Mouse (Mus musculus) layer of hippocampus, adult 9-10 months (tissue): Measurements from ENCODE around the gene Nolc1.
"Not testable (repeated sequence)": the region's sequence is repeated elsewhere in the genome, so short reads cannot be mapped to it uniquely, and the experiment has no call there.

Experiments used
- DNase-seq: peaks from one replicate; pipeline ENCODE4 v3.0.0; 2022; ENCODE audit warnings: low spot score

Nolc1 gene

DNA sequence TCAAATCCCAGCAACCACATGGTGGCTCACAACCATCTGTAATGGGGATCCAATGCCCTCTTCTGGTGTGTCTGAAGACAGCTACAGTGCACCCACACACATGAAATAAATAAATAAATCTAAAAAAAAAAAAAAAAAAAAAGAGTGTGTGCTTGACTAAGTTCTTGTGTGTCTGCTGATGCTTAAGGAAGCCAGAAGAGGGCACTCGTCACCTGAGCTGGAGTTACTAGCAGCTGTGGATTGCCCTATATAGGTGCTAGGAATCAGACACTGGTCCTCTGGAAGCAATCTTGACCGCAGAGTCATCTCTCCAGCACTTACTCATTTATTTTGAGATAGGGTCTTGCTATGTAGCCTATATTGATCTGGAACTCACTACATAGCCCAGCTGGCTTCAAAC lies 18.5 kb downstream of the Nolc1 start:
- DNase-seq: no peak

DNA sequence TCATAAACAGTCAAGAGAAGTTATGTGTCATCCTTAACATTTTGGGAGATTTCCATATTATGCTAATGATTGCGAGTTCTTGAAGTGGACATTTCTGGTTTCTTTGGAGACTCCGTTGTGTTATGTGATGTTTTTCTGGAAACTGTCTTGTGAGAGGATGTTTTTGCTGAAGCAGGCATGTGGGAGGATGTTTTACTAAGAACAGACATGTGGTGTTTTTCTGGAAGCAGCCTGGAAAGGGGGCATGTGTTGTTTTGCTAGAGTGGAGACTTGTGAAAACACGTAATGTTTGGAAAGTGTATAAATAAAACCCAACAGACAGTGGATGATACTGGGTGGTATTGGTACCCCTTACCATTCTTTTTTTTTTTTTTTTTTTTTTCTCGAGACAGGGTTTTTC lies 19.6 kb downstream of the Nolc1 start:
- no peak for DNase-seq

DNA sequence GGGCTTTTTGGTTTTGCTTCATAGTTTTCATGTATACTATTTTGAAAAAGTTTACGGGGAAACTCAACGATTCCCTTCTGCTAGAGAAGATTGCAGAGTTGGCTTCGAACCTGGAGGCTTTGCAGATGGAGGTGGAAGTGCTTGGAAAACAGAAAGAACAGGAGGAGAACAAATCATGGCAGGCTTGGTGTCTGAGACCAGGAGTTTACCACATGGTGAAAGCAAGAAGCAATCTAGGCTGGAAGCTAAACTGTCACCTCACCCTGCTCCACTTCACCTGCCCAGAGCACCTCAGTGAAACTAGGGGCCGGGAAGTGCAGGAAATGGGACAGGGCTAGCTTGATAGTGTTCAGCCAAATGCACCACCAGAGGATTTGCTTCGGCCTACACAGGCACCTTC lies 20.7 kb downstream of the Nolc1 start:
- no peak for DNase-seq

DNA sequence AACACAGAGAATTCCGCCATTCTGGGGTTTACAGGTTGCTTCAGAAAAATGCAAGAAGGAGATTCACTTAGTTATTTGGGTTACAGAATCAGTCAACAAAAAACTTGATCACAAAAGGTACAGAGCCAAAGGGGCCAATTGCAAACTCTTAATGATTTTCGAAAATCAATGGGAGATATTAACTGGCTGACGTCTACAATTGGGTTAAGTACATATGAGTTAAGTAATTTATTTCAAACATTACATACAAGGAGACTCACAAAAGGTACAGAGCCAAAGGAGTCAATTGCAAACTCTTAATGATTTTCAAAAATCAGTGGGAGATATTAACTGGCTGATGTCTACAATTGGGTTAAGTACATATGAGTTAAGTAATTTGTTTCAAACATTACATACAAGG lies 23.9 kb downstream of the Nolc1 start:
- DNase-seq: no peak

DNA sequence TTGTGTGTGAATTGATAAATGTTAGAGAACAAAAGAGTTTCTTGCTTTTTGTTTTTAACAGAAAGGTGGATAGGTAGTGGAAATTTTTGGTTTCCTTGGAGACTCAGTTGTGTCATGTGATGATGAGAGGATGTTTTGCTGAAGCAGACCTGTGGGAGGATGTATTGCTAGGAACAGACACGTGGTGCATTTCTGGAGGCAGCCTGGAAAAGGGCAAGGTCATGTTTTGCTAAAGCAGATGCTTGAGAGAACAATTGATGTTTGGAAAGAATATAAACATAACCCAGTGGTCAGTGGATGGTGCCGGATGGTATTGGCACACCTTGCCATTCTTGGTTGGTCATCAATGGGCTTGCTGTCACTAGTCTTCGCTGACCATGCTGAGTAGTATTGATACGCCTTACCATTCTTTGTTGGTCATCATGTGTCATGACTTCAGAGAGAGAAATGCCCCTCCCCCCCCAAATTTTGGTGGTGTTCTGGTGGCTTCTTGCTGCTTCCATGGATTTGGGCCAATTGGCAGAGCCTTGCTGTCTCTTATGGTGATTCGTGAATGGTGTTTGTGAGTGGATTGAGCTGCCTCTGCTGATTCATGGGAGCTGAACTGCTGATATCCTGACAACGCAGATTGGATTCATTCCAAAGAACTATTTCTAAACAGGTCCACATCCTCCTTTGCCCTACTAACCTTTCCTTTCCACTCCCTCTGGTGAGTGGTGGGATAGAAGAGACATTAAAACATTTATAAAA lies 27.9 kb downstream of the Nolc1 start:
- no peak for DNase-seq

DNA sequence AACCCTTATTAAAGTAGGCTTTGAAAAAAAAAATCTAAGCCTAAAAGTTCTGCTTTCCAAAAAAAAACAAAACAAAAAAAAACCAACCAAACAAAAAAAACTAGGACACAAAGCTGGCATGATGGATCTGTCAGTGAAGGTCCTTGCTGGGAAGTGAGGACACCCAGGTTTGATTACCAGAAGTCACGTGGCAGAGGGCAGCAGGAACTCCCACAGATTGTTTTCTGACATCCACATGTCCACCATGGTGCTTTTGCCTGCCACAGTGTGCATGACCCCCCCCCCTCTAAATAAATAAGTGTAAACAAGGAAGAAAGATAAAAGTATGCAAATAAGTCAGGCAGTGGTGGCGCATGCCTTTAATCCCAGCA lies 28.5 kb downstream of the Nolc1 start:
- DNase-seq: no peak

DNA sequence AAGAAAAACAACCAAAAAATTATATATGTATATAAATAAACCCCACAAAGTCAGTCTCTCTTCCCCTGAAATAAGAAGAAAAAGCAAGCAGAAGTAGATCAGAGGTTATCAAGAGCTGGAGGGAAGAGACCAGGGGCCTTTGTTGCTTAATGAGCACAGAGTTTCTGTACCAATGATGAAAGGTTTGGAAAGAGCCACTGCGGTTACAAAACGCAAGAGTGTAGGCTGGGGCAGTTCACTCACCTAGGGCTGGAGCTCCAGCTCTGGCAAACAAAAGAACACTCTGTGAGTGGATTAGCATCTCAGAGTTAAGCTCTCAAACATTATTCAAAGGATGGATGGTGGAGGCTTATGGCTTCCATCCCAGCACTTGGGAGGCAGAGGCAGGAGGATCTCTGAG lies 34.6 kb downstream of the Nolc1 start:
- no peak for DNase-seq

DNA sequence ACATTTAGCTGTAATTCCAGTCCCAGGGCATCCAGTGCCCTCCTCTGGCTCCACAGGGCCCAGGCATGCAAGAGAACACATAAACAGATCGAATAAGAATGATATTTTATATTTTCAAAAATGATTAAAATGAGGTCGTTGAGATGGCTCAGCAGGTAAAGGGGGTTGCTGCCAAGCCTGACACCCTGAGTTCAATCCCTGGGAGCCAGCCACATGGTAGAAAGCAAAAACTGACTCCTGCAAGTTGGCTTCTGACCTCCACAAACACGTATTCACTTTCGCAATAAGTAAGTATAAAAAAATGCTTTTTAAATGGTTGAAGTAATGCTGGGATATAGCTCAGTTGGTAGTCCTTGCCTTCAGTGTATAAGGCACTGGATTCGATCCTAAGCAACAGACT lies 35.1 kb downstream of the Nolc1 start:
- no peak for DNase-seq

DNA sequence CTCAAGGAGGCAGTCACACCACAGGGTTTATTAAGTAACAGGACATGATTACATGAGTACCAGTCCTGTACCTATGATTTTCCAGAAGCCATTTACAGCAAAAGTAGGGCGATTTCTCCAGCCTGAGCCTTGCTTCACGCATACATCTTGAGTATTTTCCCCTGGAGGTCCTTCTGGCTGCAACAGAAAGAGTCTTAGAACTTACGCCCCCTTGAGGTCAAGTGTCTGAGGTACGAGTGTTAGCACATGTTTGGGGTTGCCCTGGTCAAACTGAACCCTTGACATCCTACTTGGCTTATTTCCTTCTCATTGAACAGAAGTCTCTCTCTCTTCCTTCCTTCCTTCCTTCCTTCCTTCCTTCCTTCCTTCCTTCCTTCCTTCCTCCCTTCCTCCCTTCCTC lies 39.0 kb downstream of the Nolc1 start:
- no peak for DNase-seq

DNA sequence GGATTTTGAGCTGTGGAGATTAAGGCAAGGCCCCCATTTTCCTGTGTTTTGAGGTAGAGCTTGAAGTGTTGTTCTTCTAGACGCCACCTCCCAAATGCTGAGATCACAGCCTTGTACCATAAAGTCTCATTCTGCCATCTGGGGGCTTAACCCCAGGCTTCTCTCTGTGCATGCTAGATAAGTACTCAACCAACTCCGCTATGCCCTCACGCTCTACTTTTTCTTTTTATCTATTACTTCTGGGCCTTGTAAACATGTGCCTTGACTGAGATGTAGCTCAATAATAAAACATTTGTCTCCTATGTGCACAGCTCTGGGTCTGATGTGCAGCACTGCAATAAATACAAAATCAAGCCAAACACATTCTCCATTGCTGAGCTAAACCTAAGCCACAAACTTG lies 43.8 kb downstream of the Nolc1 start:
- DNase-seq: no peak

DNA sequence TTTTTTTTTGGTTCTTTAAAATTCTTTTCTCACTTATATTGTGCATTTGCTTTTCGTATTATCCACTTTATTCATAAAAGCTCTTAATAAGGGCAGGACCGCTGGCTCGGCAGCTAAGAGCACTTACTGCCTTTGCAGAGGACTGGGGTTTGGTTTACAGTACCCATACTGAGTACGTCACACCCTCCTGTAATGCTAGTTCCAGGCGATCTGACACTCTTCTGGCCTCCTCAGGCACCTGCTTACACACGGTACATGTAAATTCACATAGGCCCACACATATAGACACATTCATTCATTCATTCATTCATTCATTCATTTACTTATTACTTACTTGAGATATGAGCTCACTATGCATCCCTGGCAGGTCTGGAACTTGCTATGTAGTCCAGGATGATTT lies 45.2 kb downstream of the Nolc1 start:
- DNase-seq: no peak

DNA sequence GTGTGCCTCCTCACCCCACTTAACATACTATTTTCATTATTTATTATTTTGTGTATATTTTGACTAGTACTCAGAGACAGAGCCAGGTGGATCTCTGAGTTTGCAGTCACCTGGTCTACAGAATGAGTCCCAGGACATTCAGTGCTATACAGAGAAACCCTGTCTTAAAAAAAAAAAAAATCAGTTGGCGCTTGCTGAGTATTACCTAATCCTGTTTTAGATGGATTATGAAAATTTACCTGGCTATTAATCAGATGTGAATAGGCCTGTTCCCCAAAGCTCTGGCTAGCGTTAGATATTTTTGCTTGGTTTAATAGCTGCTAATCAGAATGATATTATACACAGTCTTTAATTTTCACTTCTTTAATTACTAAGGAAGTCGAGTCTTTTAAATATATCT lies 48.2 kb downstream of the Nolc1 start:
- no peak for DNase-seq

DNA sequence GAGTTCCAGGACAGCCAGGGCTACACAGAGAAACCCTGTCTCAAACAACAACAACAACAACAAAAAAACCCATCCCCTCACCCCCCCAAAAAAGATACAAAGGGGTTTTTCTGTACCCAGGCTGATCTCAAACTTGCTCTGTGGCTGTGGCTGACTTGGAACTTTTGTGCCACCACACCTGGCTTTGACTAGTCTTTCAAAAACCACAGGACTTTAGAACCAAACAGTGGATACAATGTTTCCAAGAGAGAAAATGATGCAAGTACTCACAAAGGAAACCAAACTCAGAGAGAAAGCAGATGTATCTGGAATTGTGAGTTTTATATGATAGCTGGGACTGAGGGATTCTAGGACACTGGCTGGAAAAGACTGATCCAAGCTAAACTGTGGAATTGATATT lies 49.0 kb downstream of the Nolc1 start:
- DNase-seq: no peak

DNA sequence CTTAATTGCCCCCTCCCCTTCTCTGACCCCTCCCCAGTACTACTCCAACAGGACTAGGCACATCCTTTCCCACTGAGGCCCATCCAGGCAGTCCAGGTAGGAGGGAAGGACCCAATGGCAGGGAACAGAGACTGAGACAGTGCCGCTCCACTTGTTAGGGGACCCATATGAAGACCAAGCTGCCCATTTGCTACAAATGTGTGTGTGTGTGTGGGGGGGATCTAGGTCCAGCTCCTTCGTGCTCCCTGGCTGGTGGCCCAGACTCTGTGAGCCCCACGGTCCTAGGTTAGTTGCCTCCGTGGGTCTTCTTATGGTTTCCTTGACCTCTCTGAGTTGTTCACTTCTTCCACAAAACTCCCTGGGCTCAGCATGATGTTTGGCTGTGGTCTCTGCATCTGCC lies 50.6 kb downstream of the Nolc1 start:
- no peak for DNase-seq

DNA sequence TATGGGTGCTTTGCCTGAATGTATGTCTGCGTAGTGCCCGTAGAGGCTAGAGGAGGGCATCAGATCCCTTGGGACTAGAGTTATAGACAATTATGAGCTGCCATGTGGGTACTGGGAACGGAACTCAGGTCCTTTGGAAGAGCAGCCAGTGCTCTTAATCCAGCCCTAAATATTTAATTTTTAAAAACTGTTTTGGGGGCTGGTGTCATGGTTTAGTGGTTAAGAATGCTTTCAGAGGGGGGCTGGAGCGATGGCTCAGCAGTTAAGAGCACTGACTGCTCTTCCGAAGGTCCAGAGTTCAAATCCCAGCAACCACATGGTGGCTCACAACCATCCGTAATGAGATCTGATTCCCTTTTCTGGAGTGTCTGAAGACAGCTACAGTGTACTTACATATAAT lies 54.1 kb downstream of the Nolc1 start:
- not testable (repeated sequence) for DNase-seq

DNA sequence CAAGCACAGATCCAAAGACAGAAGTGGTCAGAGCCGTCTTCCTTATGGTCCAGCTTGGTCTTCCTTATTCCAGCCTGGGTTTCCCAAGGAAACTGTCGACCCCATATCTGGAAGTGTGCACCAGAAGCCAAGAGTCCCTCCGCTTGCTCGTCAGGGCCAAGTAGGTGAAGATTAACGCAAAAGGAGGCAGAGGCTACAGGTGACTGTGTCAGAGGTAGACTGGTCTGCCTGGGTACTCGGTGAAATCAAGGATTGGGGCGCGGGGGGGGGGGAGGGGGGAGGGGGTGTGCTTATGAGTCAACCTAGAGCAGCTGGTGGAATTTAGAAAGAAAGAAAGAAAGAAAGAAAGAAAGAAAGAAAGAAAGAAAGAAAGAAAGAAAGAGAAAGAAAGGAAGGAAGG lies 55.6 kb downstream of the Nolc1 start:
- no peak for DNase-seq

DNA sequence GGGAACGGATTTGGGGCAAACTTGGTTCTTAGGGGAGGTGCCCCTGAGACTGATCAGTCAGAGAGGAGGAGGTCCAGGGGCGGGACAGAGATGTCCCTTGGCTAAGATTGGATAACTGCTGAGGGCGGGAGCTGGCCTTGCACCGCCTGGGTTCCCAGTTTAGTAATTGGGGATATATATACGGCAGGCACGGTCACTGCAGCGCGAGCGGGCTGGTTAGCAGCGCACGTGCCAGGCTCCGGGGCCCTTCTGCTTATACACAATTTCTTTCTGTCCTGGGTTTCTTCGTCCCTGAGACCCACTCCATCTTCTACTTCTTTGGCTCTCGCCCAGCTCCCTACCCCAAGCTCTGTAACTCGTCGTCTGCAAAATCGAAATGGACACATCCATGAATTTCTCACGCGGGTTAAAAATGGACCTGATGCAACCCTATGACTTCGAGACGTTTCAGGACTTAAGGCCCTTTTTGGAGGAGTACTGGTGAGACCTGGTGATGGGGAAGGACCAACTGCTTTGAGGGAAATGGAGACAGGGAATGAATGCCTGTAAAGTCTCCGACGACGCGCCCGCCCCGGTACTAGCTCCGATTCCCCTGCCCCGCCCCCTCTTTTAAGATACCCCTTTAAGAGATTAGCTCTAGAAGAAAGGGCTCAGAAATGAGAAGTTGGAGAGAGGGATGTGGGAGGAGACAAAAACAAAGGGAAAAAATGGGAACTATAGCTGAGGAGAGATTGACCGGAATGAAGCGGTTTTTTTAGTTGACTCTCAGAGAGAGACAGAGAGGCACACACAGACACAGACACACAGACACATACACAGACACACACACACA lies 56.2 kb downstream of the Nolc1 start, which contains the start of gene Elovl3:
Gene Elovl3, plus strand, starts transcription at position 204 of the 832 bp plus-strand sequence.
- no peak for DNase-seq

DNA sequence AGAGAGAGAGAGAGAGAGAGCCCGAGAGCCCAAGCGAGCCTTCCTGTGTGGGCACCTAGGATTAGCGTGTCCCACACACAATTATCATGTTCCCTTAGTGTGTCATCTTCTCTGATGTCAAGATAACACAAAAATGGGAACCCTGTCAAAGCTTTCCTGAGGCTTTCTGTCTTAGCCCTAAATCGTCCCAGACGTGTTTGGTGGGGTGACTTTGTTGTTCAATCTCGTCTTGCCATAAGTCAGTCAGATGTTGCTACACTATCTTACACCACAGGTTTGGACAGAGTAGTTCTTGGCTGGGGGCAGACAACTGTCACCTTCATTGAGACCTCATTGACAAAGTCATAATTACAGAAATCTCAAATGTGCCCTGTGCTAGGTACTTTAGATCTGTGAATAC lies 56.9 kb downstream of the Nolc1 start:
- DNase-seq: no peak
